Mouse (Mus musculus): ENCODE data around the gene Xpnpep1. TPM values are rescaled to one million over a fixed set of nuclear protein-coding genes. Genes with fewer than 3 reads are reported as not detected.
A peak's percentile ranks its signal among the peaks of the same experiment; 100 is the strongest.

Xpnpep1 gene
- polyA plus RNA-seq, 1 experiment from 2014 or later = 148 TPM

DNA sequence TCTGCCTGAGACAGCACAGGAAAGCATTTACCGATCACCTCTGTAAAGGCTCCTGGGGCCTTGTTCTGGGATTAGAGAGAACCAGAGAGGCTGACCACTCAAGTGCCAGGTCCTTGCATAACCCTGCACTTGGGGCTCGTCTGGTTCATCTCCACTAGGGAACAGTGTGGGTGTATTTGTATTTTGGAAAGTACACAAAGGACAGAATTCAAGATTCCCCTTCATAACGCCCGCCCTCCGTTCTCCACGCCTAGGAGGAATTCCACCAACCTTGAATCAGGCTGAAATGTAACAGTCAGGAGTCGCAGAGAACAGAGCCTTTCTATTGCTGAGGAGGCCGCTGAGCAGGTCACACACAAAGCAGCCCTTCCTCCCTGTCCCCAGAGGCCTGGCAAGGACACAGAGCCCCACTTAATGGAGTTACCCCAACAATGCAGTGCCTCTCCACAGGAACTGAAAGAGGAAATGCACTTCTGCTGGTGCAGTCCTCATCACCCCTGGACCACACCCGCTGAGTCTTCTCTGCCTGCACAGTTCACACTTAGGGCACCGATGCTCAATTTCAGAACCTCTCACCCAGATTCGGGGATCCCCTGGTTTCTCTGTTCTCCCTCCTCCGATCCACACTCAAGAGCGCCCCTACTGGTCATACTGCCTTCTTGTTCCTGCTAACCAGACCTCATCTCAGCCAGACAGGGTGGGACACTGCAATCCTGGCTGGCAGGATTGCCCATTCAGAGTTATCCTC, 20.1 kb downstream of the Xpnpep1 start:
- H3K36me3 ChIP-seq (ENCODE audit: control insufficient read depth, insufficient read depth, low read length) = peaks cover 32% of the 10 kb centered on the region
- ATAC-seq (ENCODE audit: low read depth) (no peak), DNase-seq (ENCODE audit: low spot score) (no peak)
- no peak overlapping the region for H3K9ac ChIP-seq (ENCODE audit: low read depth, low read length)
- H3K4me3 ChIP-seq (ENCODE audit: low read depth, low read length) = no peak overlapping the region
- 0 out of 2 replicates have a peak, but pooled peaks cover 2% of the 10 kb centered on the region for H3K4me1 ChIP-seq (ENCODE audit: control insufficient read depth, insufficient read depth, low read length)
- H3K27me3 ChIP-seq (replicated peaks; ENCODE audit: control insufficient read depth, insufficient read depth, low read length) = no peaks in the 10 kb centered on the region
- no peak overlapping the region for H3K4me2 ChIP-seq (ENCODE audit: low read depth, low read length)
- H3K27ac ChIP-seq (replicated peaks; ENCODE audit: low read depth, low read length) = no peak overlapping the region
- no peaks in the 10 kb centered on the region for H3K9me3 ChIP-seq (ENCODE audit: control insufficient read depth, low read length)
- WGBS = 68% methylated on average over 13 of the region's 13 CpGs

DNA sequence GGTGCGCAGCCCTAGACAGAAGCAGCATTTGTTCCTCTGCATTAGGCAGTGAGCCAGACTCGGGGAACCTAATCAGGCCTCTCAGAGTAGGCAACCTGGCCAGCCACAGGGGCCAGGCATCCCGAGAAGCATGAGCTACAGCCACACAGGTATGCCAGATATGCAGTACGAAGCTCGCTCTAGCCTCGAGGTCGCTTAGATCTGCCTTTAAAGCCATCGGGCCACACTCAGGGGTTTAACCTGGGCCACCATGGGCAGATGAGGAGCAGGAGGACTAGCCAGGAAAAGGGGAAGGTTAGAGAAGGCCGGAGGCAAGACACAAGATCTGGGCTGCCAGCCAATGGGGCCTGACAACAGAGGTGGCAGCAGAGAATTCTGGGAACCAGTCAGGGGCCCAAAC, 22.1 kb downstream of the Xpnpep1 start:
- no peak for DNase-seq (ENCODE audit: low spot score)
- H3K27ac ChIP-seq (replicated peaks; ENCODE audit: low read depth, low read length) = no peak overlapping the region
- no peak overlapping the region for H3K4me3 ChIP-seq (ENCODE audit: low read depth, low read length)
- WGBS = 59% methylated on average over 9 of the region's 9 CpGs
- H3K36me3 ChIP-seq (ENCODE audit: control insufficient read depth, insufficient read depth, low read length) = peaks cover 12% of the 10 kb centered on the region; the same call in 1 of the 2 replicates
- no peak overlapping the region for H3K9ac ChIP-seq (ENCODE audit: low read depth, low read length)
- ATAC-seq (ENCODE audit: low read depth) = no peak
- H3K4me2 ChIP-seq (ENCODE audit: low read depth, low read length) = no peak overlapping the region
- H3K27me3 ChIP-seq (replicated peaks; ENCODE audit: control insufficient read depth, insufficient read depth, low read length) = no peaks in the 10 kb centered on the region
- no peaks in the 10 kb centered on the region for H3K9me3 ChIP-seq (ENCODE audit: control insufficient read depth, low read length)
- 0 out of 2 replicates have a peak, but pooled peaks cover 2% of the 10 kb centered on the region for H3K4me1 ChIP-seq (ENCODE audit: control insufficient read depth, insufficient read depth, low read length)

DNA sequence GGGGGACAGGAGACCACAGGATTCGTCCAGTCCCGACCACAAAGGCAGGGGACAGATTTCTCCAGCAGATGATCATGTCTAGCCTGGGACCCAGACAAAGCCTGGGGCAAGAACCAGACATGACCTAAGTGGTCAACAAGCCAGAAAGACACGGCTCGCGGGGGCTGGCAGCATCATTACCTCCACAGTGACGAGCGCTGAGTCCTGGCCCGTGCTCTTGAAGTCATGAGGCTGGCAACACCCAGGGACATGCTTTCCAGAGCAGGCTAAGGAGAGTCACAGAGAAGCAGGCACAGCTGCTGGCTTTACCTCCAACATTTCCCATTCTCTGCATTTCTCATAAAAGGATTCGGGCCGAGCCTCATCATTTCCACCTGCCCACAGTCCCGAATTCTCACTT, 22.8 kb downstream of the Xpnpep1 start:
- Histone ChIP-seq H3K27me3 (replicated peaks; ENCODE audit: control insufficient read depth, insufficient read depth, low read length) (no peaks in the 10 kb centered on the region), H3K4me2 (ENCODE audit: low read depth, low read length) (no peak overlapping the region), H3K27ac (replicated peaks; ENCODE audit: low read depth, low read length) (no peak overlapping the region), H3K9ac (ENCODE audit: low read depth, low read length) (no peak overlapping the region), H3K4me3 (ENCODE audit: low read depth, low read length) (no peak overlapping the region), H3K4me1 (ENCODE audit: control insufficient read depth, insufficient read depth, low read length) (peaks cover 6% of the 10 kb centered on the region; the same call in 1 of the 2 replicates), H3K9me3 (ENCODE audit: control insufficient read depth, low read length) (no peaks in the 10 kb centered on the region), H3K36me3 (ENCODE audit: control insufficient read depth, insufficient read depth, low read length) (peaks cover 6% of the 10 kb centered on the region; the same call in 1 of the 2 replicates)
- no peak for ATAC-seq (ENCODE audit: low read depth)
- WGBS = 70% methylated on average over 10 of the region's 11 CpGs
- DNase-seq (ENCODE audit: low spot score) = no peak

DNA sequence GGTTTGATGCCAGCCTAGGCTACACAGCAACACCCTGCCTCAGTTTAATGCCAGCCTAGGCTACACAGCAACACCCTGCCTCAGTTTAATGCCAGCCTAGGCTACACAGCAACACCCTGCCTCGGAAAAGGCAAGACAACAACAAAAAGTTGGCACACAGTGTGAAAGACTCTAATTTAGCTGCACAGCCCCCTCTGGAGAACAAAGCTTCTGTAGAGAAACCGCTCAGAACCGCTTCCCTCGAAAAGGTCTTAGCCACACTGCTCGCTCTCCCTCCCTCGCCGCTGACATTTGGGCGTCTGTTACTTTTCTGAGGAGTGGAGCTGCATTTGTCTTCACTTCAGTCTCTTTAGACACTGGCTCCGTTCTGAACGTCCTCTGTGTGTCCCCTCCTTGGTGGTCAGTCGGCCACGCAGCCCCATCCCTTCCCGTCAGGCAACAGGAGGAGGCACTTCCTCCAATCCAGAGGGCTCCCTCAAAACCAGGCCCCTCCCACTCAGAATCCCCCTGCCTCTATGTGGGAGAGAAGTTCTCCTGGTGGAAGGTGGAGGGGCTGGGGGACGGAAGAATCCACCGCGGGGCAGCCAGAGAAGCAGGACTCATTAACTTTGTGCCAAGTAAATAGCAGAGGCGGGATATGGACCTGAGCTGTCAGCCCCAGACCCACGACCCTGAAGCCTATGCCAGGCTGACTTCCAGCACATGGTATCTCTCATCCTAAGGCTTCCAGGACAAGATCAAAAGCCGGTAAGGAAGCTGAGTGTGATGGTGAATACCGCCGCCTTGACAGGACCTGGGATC, 24.9 kb downstream of the Xpnpep1 start:
- no peaks in the 10 kb centered on the region for H3K27me3 ChIP-seq (replicated peaks; ENCODE audit: control insufficient read depth, insufficient read depth, low read length)
- H3K9ac ChIP-seq (ENCODE audit: low read depth, low read length) = no peak overlapping the region
- WGBS = 63% methylated on average over 21 of the region's 21 CpGs
- H3K4me1 ChIP-seq (ENCODE audit: control insufficient read depth, insufficient read depth, low read length) = peaks cover 24% of the 10 kb centered on the region
- H3K9me3 ChIP-seq (ENCODE audit: control insufficient read depth, low read length) = no peaks in the 10 kb centered on the region
- no peak overlapping the region for H3K4me2 ChIP-seq (ENCODE audit: low read depth, low read length)
- ATAC-seq (ENCODE audit: low read depth) = no peak
- DNase-seq (ENCODE audit: low spot score) = peak; percentile 42
- no peak overlapping the region for H3K4me3 ChIP-seq (ENCODE audit: low read depth, low read length)
- H3K27ac ChIP-seq (replicated peaks; ENCODE audit: low read depth, low read length) = no peak overlapping the region
- H3K36me3 ChIP-seq (ENCODE audit: control insufficient read depth, insufficient read depth, low read length) = peaks cover 9% of the 10 kb centered on the region

DNA sequence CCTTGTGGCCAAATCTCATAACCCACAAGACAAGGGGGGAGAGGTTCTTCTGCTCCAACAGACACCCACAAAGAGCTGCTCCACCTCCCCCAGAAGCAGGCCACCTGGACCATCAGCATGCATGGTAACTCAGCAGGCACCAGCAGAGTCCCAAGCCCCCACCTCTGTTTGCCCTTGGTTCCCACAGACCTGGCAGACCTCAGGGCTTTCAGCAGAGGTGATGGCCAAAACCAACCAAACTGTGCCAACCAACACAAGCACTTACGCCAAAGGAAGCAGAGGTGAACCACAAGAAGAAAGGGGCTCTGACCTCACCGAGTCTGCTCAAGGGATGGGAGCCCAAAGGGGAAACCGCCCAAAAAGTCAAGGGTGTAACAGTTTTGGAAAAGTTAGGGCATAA, 26.3 kb downstream of the Xpnpep1 start:
- WGBS = 81% methylated on average over 3 of the region's 3 CpGs
- no peak for DNase-seq (ENCODE audit: low spot score)
- Histone ChIP-seq H3K27me3 (replicated peaks; ENCODE audit: control insufficient read depth, insufficient read depth, low read length) (no peaks in the 10 kb centered on the region), H3K36me3 (ENCODE audit: control insufficient read depth, insufficient read depth, low read length) (peaks cover 21% of the 10 kb centered on the region), H3K4me1 (ENCODE audit: control insufficient read depth, insufficient read depth, low read length) (peaks cover 31% of the 10 kb centered on the region), H3K27ac (replicated peaks; ENCODE audit: low read depth, low read length) (no peak overlapping the region), H3K4me2 (ENCODE audit: low read depth, low read length) (no peak overlapping the region), H3K9me3 (ENCODE audit: control insufficient read depth, low read length) (no peaks in the 10 kb centered on the region), H3K4me3 (ENCODE audit: low read depth, low read length) (no peak overlapping the region), H3K9ac (ENCODE audit: low read depth, low read length) (no peak overlapping the region)
- ATAC-seq (ENCODE audit: low read depth) = no peak

DNA sequence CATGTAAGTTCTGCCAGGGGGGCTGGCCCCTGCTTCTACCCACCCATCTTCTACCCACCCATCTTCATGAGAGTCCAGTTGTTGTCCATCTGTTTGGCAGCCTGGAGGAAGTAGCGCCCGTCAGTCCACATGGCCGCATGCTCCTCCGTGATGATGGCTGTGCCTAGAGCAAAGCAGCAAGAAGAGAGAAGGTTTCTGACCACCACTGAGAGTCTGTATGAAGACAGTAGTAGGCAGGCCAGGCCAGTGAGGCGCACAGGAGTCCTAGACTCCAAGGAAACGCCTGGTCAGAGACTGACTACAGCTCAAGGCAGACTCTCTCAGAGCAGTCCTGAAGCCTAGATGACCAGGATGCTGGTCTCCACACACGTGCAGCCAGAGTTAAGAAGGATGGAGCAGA, 26.7 kb downstream of the Xpnpep1 start:
- WGBS = 93% methylated on average over 7 of the region's 7 CpGs
- Histone ChIP-seq H3K9ac (ENCODE audit: low read depth, low read length) (no peak overlapping the region), H3K9me3 (ENCODE audit: control insufficient read depth, low read length) (no peaks in the 10 kb centered on the region), H3K4me3 (ENCODE audit: low read depth, low read length) (no peak overlapping the region), H3K27me3 (replicated peaks; ENCODE audit: control insufficient read depth, insufficient read depth, low read length) (no peaks in the 10 kb centered on the region), H3K27ac (replicated peaks; ENCODE audit: low read depth, low read length) (no peak overlapping the region), H3K36me3 (ENCODE audit: control insufficient read depth, insufficient read depth, low read length) (peaks cover 25% of the 10 kb centered on the region), H3K4me1 (ENCODE audit: control insufficient read depth, insufficient read depth, low read length) (peaks cover 35% of the 10 kb centered on the region), H3K4me2 (ENCODE audit: low read depth, low read length) (no peak overlapping the region)
- ATAC-seq (ENCODE audit: low read depth) = no peak
- DNase-seq (ENCODE audit: low spot score) = no peak

DNA sequence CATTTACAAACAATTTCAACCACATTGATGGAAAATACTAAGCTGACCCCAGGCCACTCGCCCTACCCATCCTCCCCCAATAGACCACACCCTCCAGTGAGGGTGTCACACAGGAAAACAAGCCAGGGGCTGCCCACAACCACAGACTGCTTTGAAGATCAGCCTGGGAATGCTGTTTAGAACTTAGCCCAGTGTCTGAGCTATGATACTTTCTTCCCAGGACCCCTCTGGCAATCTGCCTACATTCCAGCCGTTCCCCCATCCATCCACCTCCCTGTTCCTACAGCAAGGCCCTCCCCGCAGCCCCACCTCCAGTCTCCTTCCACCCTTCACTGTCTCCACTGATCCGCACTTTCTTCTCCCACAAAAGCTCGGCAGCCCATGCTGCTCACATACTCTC, 29.1 kb downstream of the Xpnpep1 start:
- Histone ChIP-seq H3K4me1 (ENCODE audit: control insufficient read depth, insufficient read depth, low read length) (peaks cover 38% of the 10 kb centered on the region), H3K27me3 (replicated peaks; ENCODE audit: control insufficient read depth, insufficient read depth, low read length) (no peaks in the 10 kb centered on the region), H3K9ac (ENCODE audit: low read depth, low read length) (no peak overlapping the region), H3K36me3 (ENCODE audit: control insufficient read depth, insufficient read depth, low read length) (peaks cover 43% of the 10 kb centered on the region), H3K4me3 (ENCODE audit: low read depth, low read length) (no peak overlapping the region), H3K4me2 (ENCODE audit: low read depth, low read length) (no peak overlapping the region), H3K9me3 (ENCODE audit: control insufficient read depth, low read length) (no peaks in the 10 kb centered on the region), H3K27ac (replicated peaks; ENCODE audit: low read depth, low read length) (peak overlapping the region; percentile 61; the same call in 1 of the 2 replicates)
- 29% methylated on average over 5 of the region's 5 CpGs for WGBS
- DNase-seq (ENCODE audit: low spot score) (peak; percentile 85), ATAC-seq (ENCODE audit: low read depth) (peak; percentile 41)

DNA sequence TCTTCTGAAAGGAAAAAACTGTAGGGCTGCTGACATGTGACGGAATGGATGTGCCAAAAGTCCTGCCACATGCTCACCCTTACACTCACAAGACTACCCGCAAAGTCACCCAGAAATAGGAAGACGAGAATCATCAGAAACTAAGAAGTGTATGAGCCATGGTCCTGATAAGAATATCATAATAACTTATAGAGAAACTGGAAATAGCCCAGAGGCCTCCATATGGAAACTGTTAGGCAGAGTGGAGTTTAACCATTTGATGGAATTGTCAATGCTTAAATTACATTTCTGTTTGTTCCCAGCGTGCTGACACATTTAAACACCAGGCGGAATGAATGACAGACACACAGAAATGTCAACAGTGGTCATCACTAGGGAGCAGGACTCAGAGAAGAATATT, 31.1 kb downstream of the Xpnpep1 start:
- peaks cover 62% of the 10 kb centered on the region for H3K36me3 ChIP-seq (ENCODE audit: control insufficient read depth, insufficient read depth, low read length)
- peak overlapping the region; percentile 75 for H3K27ac ChIP-seq (replicated peaks; ENCODE audit: low read depth, low read length)
- no peak overlapping the region for H3K9ac ChIP-seq (ENCODE audit: low read depth, low read length)
- ATAC-seq (ENCODE audit: low read depth) (no peak), DNase-seq (ENCODE audit: low spot score) (peak; percentile 58)
- H3K27me3 ChIP-seq (replicated peaks; ENCODE audit: control insufficient read depth, insufficient read depth, low read length) = no peaks in the 10 kb centered on the region
- H3K4me3 ChIP-seq (ENCODE audit: low read depth, low read length) = no peak overlapping the region
- WGBS = 35% methylated on average over 5 of the region's 5 CpGs
- H3K9me3 ChIP-seq (ENCODE audit: control insufficient read depth, low read length) = no peaks in the 10 kb centered on the region
- H3K4me1 ChIP-seq (ENCODE audit: control insufficient read depth, insufficient read depth, low read length) = peaks cover 38% of the 10 kb centered on the region
- H3K4me2 ChIP-seq (ENCODE audit: low read depth, low read length) = no peak overlapping the region

Measured in embryonic facial prominence, embryonic 14.5 days (tissue).